Mouse (Mus musculus) cerebellum, adult 9-10 months (tissue): ENCODE data around the gene Dcdc2b.

ENCODE experiments used
- DNase-seq: peaks from one replicate; pipeline ENCODE4 v3.0.0; 2022

Dcdc2b gene

GRCm38 (mm10) chr4:129576863-129577491 is 37.1 kb downstream of the Dcdc2b start:
- no peak for DNase-seq

DNA sequence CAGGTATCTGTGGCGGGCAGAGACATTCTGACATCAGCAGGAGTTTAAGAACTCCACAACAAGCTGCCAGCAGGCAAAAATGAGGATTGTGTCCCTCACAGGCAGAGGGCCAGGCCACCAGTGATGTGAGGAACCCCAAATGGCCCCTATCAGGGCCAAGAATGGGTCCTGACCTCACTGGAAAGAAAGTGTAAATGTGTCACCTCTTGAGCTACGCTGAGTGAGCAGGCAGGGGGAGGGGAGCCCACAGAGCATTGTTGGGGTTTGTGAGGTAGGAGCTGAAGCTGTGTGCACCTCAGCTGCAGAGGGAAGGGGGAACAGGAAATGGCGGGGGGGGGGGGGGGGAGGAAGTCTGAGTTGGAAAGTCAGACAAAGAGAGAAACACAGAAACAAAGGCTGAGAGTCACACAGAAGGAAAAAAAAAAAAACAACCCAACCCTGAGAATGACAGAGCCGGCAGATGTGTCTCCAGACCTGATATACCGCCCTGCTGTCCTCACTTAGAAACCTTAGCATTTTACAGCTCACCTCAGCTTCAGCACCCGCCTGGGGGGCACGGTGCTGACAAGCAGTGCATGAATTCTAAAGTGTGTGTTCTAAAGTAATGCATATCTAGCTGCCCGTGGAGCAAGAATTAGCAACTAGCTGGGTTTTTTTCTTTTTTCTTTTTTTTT is 38.7 kb downstream of the Dcdc2b start:
- no peak for DNase-seq

DNA sequence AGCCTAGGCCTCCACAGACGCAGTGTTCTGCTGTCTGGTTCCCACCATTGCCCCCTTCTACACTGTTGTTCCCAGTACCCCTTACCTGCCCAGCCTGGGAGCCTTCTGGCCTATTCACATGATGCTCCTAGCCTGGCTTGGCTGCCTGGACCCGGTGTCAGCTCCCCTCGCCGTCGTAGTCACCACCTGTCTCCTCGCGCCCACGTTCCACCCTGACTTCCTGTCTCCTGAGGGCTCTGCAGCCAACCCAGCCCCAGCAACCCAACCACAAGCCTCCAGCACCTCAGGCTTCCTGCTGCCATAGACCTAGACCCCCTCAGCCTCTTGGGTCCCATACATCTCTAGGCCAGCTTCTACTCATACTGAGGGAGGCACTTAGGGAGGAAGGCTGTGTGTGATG is 40.6 kb downstream of the Dcdc2b start, which contains the start of gene Lck:
TSS of gene Lck (minus strand) at position 212 of the 400 bp plus-strand sequence.
- no peak for DNase-seq

- no peak for DNase-seq
Measured at GRCm38 (mm10) chr4:129573093-129573370, 41.0 kb downstream of the Dcdc2b start.

DNA sequence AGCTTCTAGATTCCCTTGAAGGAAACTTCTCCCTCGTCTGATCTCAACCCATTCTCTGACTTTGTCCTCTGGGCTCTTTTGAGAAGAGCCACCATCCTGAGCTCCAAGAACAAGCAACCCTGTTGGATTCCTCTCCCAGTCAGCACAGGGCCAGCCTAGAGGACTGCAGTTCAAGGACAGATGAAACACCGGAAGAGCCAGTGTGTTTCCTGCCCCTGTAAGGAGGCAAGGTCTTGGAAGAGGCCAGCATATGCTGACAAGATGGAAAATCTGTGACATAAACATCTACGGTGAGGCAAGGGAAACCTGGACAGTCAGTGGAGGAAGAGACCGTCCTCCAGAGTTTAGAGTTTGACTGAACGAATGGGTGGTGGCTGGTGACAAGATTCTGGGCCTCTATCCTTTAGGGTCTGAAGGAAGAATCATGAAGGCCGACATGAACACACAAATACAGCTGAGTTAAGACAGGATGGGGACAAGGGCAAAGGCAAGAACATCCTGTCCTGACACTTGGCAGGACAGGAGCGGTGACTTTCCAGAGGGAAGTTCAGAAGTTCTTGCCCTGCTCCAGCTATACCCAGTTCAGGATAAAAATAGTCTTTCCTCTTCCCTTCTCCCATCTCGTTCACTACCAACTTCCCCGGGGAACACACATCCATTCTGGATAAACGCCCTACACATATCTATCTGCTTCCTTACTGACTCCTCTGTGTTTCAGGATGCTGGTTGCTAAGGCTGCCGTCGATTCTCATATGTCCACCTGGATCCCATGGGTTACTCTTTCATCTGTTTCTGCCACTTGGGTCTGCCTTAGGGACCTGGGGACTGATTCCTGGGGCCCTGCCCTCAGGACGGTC is 41.6 kb downstream of the Dcdc2b start:
- DNase-seq, result no peak

- DNase-seq, result no peak
Measured at GRCm38 (mm10) chr4:129571551-129572084, 42.4 kb downstream of the Dcdc2b start.

DNA sequence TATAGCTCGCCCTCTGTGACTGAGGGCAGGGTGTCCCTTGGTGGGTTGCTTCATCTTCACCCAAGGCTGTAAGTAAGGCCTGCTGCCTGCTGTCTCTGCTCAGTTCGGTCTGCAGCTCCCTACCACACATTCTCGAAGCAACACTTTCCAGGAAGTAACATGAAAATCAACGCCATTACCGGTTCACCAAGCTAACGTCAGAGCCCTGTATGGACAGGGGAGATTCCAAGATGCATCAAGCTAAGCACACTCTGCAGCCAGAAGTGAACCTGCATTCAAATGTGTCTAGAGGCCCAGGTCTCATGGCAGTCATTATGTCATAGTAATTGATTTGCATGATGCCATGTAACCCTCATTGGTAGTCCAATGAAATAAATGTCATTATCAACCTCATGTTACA is 44.0 kb downstream of the Dcdc2b start:
- DNase-seq, result no peak

GRCm38 (mm10) chr4:129568366-129568765 is 45.7 kb downstream of the Dcdc2b start:
- DNase-seq, result no peak

GRCm38 (mm10) chr4:129565139-129565538 is 48.9 kb downstream of the Dcdc2b start:
- no peak for DNase-seq

GRCm38 (mm10) chr4:129563718-129564117 is 50.3 kb downstream of the Dcdc2b start:
- no peak for DNase-seq

DNA sequence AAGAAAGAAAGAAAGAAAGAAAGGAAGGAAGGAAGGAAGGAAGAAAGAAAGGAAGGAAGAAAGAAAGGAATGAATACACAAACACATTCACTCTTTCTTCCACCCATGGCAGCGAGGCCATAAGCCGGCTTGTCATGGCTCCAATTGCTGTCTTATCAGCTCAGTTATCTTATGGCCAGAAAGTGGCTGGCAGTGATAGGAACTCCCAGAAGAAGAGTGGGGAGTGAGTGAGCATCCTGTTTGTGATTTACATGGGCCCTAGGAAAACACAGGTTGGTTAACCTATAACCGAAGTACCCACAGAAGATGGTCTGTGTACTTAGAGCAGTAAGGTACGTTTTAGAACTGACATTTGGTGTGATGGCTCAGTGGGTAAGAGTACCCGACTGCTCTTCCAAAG is 52.9 kb downstream of the Dcdc2b start:
- DNase-seq, result no peak
